In genomic region chr15:83453879-83454278, GRCm38 (mm10) we compare ENCODE assay signal across 12 mouse cellular contexts. TPM values are rescaled to one million over a fixed set of nuclear protein-coding genes. Genes with fewer than 3 reads are reported as not detected.
DNase-seq lines count a peak whose midpoint lies in the region; ATAC-seq and TF ChIP-seq lines count a peak whose summit lies in the region.
"Had no signal": no experiment of that assay in that cellular context is flagged by ENCODE, and none has a peak within 500 bp of the region (broad histone marks: within the 10 kb centered on the region; RNA-seq: fewer than 3 reads in every experiment).

No protein-coding gene starts in this region.

- no peak overlapping the region for H3K4me3 ChIP-seq in kidney, adult 2 months (ENCODE audit: insufficient read depth, low read depth, low read length)
- no peak overlapping the region for H3K4me3 ChIP-seq in midbrain, embryonic 13.5 days (replicated peaks)
- H3K4me3 ChIP-seq: limb, embryonic 12.5 days had no signal

- no peaks in the 10 kb centered on the region for H3K9me3 ChIP-seq in midbrain, embryonic 13.5 days
- H3K9me3 ChIP-seq: limb, embryonic 12.5 days had no signal

- ATAC-seq in midbrain, embryonic 13.5 days = no peak
- ATAC-seq: forebrain, postnatal 0 days had no signal

- H3K27me3 ChIP-seq in kidney, adult 2 months (replicated peaks; ENCODE audit: control insufficient read depth, insufficient read depth, low read length) = no peaks in the 10 kb centered on the region
- H3K27me3 ChIP-seq in midbrain, embryonic 13.5 days = no peaks in the 10 kb centered on the region
- H3K27me3 ChIP-seq: limb, embryonic 12.5 days had no signal

- peak overlapping the region; percentile 72 for H3K27ac ChIP-seq in kidney, adult 2 months (ENCODE audit: insufficient read depth, low read depth, low read length)
- H3K27ac ChIP-seq in midbrain, embryonic 13.5 days = no peak overlapping the region
- H3K27ac ChIP-seq: limb, embryonic 12.5 days had no signal

- H3K36me3 ChIP-seq in kidney, adult 2 months (ENCODE audit: control insufficient read depth, insufficient read depth, low read length) = no peaks in the 10 kb centered on the region
- no peaks in the 10 kb centered on the region for H3K36me3 ChIP-seq in midbrain, embryonic 13.5 days
- H3K36me3 ChIP-seq: limb, embryonic 12.5 days had no signal

- peak; percentile 81 for DNase-seq in kidney, adult 2 months
- DNase-seq in kidney, postnatal 4 days = no peak
- peak; percentile 41 for DNase-seq in ZHBTc4 (ENCODE audit: low read depth, low spot score)
- DNase-seq in gastrocnemius, postnatal 25 days = peak; percentile 45
- DNase-seq in kidney, postnatal 25 days = peak; percentile 57 to 86
- no peak for DNase-seq in layer of hippocampus, postnatal 14 days (ENCODE audit: low spot score in 2 of 2)
- DNase-seq: cerebellum, adult 9-11 months; forebrain, postnatal 0 days; layer of hippocampus, adult 9-11 months; lung, postnatal 4 days had no signal

- peaks cover 78% of the 10 kb centered on the region for H3K4me1 ChIP-seq in kidney, adult 2 months (ENCODE audit: control insufficient read depth, insufficient read depth, low read length)
- 0 out of 2 replicates have a peak, but pooled peaks cover 2% of the 10 kb centered on the region for H3K4me1 ChIP-seq in midbrain, embryonic 13.5 days (replicated peaks)

- H3K9ac ChIP-seq in midbrain, embryonic 13.5 days (replicated peaks) = no peak overlapping the region
- H3K9ac ChIP-seq: forebrain, postnatal 0 days; limb, embryonic 12.5 days had no signal

- no peak for TF ChIP-seq CTCF in kidney, adult 2 months (conservative IDR thresholded peaks at IDR 0.05; ENCODE audit: insufficient read depth, insufficient read length, low read depth, low read length)

- no peak for TF ChIP-seq POLR2A in kidney, adult 2 months (IDR thresholded peaks at IDR 0.05; ENCODE audit: low read depth, low read length)

- WGBS in kidney, adult 2 months = 27% methylated on average over 3 of the region's 3 CpGs
- 92% methylated on average over 3 of the region's 3 CpGs for WGBS in midbrain, embryonic 13.5 days

- no peak overlapping the region for H3K4me2 ChIP-seq in midbrain, embryonic 13.5 days (replicated peaks)
- H3K4me2 ChIP-seq: limb, embryonic 12.5 days had no signal

RNA-seq across cellular contexts. Expression of gene Pacsin2, which starts 10.5 kb away (rescaled TPM):
- 116 and 126 TPM in 2 replicates for polyA plus RNA-seq in kidney, adult 2 months (2012; rRNA removed)
- total RNA-seq in gastrocnemius, postnatal 25 days (2021) = 10 to 100 TPM; 51.6 to 53.8 TPM
- polyA plus RNA-seq in midbrain, embryonic 13.5 days (2015; fragmentation: Nextera tagmentation; extraction: Ambion mirVana) = 25.4 and 27.1 TPM in 2 replicates
- 10 to 100 TPM; 50.2 to 55.7 TPM for total RNA-seq in layer of hippocampus, postnatal 14 days (2021)

RNA-seq across cellular contexts. Expression of gene Ttll1, which starts 56.8 kb away (rescaled TPM):
- polyA plus RNA-seq in kidney, adult 2 months (2012; rRNA removed) = 10.3 and 11.1 TPM in 2 replicates
- 1 to 10 TPM; 2.2 to 6.3 TPM for total RNA-seq in gastrocnemius, postnatal 25 days (2021)
- 100 and 105 TPM in 2 replicates for polyA plus RNA-seq in midbrain, embryonic 13.5 days (2015; fragmentation: Nextera tagmentation; extraction: Ambion mirVana)
- 10 to 100 TPM; 37.8 to 39.2 TPM for total RNA-seq in layer of hippocampus, postnatal 14 days (2021)

Comparison
In these comparisons a context has a peak if more than half of its experiments do, and no peak if none do; other contexts are left out.
1. DNase-seq: peak in kidney, adult 2 months (single experiment), ZHBTc4 (single experiment), gastrocnemius, postnatal 25 days (single experiment) and kidney, postnatal 25 days (2 of 2); none in kidney, postnatal 4 days (0 of 2) and layer of hippocampus, postnatal 14 days (0 of 2).
2. RNA of gene Ttll1, which starts 56.8 kb away (total RNA-seq): 37.8 to 39.2 TPM in layer of hippocampus, postnatal 14 days; 2.2 to 6.3 TPM in gastrocnemius, postnatal 25 days; every median in the first group is over 4 times any median in the second.